Mouse (Mus musculus) lung, postnatal 0 days (tissue): ENCODE data around the gene Arl4c.

Experiments used
- CTCF ChIP-seq: IDR thresholded peaks from 2 replicates; pipeline ENCODE4 v1.5.1; 2016; ENCODE audit warnings: antibody characterized with exemption, mild to moderate bottlenecking
- EP300 ChIP-seq: IDR thresholded peaks from 2 replicates; pipeline ENCODE4 v1.6.1; 2016; ENCODE audit warnings: antibody characterized with exemption, mild to moderate bottlenecking, control low read depth

DNA sequence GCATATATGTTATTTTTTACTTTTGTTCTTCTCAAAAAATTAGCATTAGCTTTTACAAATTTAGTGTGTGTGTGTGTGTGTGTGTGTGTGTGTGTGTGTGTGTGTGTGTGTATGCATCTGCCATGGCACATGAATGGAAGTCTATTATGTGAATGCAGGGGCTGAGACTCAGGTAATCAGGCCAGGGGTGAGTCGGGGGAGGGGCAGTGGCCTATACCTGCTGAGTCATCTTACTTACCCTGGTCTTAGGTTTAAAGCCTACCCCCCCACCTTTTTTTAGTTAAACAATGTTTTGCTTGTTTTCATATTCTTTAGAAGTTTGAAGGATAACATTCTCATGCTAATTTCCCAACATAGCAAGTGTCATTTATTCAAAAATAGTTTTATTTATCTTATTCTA lies 25.3 kb upstream of the Arl4c start:
- TF ChIP-seq CTCF (no peak), EP300 (no peak)
